Mouse (Mus musculus): Measurements from ENCODE around the gene Mcee.

The Mcee gene

DNA sequence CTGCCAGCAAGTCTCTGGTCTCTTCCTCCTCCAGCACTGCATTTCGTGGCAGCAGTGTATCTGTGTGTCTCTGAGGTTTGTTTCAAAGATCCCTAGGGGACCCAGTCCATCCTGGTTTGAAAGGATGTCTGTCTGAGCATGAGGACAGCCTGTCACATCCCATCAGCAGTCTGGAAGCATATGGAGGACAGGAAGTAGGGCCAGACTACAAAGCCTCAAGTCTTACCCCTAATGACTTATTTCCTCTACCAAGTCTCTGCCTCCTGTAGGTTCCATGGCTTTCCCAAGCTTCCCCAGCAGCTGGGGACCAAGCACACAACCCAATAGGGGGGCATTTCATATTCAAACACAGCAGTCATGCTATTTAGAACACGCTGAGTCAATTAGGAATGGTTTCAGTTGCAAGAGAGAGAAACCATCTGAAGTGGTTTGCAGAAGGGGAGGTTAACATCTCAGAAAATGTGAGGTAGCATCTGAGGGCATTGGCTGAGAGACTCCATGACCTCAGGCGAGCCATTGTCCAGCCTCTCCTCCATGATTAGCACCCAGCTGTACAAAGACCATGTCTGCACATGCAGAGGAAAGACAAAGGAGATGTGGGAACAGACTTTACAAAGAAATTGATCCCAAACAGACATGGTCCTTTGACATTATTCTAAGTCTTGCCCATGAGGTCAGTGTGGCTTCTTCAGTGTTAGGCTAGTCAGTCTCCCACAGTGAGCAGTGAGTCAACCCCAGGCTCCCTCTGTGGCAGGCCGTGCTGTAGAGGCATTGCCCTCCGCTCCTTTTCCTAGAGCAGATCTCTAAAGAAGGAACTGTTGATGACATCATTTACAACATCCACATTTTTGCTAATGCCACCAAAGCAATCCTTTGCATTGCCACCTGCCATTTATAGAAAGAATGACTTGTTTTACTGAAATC lies 47.5 kb downstream of the Mcee start:
- no peak for DNase-seq

DNA sequence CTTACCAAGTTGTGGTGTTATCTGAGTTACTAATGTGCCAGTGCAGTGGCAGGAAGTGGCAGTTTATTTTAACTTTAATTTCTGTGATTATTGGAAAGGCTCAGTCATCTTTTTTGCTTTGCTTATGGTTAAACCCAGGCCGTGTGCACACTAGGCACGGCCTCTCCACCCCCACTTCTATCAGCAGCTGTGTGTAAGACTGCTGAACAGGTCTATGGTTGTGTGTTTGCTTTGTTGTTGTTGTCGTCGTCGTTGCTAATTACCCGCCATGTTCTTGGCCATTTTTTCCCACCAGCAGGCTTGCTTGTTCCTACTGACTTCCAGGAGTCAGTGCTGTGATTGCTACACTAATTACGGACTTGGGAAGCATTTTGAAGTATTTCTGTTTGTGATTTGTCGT lies 48.1 kb downstream of the Mcee start:
- DNase-seq: no peak

DNA sequence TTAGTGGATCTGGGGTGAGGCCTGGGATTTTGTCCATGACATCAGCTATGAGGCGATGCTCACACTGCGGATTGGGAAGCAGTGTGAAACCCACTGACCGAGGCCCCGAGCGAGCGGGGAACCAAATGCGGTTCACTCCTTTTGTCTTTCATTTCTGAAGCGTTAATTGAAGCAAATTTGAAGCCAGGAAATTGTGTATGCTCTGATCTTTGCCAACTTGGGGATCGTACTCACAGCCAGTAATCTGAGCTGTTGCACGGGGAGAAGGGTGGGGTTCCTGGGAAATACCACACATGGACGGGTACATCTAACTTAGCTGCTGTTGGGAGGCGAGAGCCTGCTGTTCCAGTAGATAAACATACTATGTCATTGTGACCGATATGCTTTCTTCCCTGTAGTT lies 58.2 kb downstream of the Mcee start:
- DNase-seq: no peak

DNA sequence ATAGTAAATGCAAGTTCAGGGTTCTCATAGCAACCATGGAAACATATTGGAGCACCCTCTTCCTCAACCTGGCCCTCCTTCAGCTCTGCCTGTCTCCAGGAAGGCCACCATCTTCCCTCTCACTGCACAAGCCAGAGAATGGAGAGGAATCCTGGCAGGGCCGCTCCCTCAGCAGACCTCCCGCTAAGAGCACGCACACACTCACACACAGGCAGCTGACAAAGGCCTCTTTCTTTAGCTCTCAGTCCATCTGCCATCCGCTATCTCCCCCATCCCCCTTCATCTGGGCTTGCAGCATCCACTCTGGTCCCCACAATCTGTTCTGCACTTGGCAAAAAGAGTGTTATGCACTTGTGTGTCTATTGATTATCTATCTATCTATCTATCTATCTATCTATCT lies 59.0 kb downstream of the Mcee start:
- DNase-seq: peak; percentile 81

DNA sequence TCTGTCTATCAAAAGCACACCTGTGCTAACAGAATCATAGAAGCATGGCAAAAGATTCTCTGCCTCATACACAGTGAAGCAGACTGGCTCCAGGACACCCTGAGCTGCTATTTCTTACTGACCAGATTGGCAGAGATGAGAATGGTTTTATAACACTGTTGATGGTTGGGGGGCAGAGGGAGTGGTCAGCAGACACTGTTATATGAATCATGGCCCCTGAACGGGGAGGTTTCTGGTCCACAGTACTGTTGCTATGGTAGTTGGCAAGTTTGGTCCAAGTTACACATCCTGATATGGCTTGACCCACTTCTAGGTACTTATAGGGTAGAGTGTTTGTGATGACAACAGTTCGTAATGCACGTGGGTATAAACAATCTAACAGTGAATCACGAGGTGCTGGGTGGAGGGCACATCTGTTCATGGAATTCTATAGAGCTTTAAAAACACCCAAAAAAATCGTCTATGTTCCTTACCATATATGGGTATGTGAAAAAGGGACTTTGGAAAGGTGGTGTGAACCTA lies 59.5 kb downstream of the Mcee start:
- no peak for DNase-seq

DNA sequence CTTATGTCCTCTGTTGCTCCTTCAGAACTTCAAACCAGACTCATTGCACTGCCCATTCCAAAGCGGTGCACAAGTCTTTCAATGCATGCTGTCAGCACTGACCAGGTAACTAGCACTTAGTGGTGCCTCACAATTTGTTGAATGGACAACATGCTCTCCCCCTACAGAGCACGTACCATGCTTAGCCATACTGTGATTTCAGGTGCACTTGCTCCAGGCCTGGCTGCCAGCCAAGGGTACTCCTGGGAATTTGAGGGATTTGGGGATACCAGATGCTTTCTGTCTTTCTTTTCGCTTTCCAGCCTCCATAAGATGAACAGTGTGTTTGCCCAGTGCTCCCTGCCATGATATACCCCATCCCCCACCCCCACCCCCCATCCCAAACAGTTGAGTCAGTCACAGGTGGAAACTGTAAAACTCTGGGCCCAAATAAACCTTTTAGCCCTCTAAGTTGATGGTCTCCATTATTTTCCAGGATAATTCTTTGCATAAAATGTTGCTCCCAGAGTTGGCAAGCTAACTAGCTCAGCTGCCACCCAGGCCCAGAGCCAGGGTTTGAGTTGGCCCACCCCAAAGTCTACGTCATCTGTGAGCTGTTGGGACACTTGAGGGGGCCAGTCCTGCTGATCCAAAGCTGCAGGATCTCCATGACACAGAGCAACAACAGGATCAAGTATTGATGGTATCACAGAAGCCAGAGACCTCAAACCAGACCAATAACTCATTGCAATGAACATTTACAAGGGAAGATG lies 60.2 kb downstream of the Mcee start:
- DNase-seq: peak; percentile 48

DNA sequence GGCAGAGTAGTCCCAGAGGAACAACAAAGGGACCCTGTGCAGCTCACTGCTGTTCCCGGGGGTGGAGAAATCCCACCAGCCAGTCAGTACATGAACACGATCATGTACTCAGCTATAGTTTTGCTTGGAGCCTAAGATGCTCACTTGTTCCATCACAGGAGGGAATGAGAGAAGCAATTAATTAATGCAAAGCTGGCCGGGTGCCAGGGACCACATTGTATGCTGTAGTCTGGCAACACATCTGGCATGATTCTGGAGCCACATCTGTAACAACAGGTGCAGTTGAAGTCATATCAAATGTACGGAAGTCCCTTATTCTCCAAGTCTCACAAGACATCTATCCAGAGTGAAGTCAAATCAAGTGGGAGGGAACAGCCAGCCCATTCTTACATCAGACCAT lies 63.8 kb downstream of the Mcee start:
- no peak for DNase-seq

DNA sequence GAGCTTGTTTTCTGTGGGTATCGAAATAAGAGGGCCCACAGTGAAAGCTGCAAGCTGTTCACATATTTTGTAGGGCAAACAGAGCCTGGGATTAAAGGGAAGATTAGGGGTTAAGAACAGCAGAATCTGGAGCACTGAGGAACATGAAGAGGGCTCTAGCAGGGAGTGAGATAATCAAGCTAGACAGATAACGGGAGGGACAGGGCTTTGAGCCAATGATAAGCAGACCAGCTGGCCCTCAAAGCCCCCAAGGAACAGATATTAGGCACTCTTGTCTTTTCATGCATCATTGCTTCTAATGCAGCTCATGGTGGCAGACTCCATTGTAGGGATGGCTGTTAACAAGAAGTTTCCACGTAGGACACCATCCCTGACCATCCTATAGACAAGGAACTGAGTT lies 64.3 kb downstream of the Mcee start:
- DNase-seq: no peak

DNA sequence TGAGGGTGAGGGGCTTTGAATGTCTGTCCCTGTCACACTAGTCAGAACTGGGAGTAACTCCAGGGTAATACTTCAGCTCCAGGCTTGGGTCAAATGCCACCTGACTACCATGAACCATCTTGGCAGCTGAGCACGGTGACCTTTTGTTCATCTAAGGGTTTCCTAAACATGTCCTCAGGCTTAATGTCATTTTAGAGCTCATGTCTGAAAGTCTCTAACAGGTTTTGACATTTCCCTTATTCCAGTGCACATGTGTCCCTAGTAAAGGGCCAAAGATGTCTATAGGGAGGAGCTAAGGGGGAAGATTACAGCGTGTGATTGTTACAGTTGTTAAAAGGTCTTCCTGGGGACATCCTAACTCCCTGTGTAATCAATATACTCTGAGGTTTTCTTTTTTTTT lies 65.4 kb downstream of the Mcee start:
- no peak for DNase-seq

Measured in cerebellum, adult 11 months (tissue).